Mouse (Mus musculus): ENCODE measurements around the gene Spaca1. TPM values are rescaled to one million over a fixed set of nuclear protein-coding genes. Genes with fewer than 3 reads are reported as not detected.
A peak's percentile ranks its signal among the peaks of the same experiment; 100 is the strongest.
"Not testable (repeated sequence)": the region's sequence is repeated elsewhere in the genome, so short reads cannot be mapped to it uniquely, and the experiment has no call there.

Spaca1 gene
- polyA plus RNA-seq (2014; fragmentation: Nextera tagmentation; extraction: Ambion mirVana), result 2.2 and 2.8 TPM in 2 replicates

DNA sequence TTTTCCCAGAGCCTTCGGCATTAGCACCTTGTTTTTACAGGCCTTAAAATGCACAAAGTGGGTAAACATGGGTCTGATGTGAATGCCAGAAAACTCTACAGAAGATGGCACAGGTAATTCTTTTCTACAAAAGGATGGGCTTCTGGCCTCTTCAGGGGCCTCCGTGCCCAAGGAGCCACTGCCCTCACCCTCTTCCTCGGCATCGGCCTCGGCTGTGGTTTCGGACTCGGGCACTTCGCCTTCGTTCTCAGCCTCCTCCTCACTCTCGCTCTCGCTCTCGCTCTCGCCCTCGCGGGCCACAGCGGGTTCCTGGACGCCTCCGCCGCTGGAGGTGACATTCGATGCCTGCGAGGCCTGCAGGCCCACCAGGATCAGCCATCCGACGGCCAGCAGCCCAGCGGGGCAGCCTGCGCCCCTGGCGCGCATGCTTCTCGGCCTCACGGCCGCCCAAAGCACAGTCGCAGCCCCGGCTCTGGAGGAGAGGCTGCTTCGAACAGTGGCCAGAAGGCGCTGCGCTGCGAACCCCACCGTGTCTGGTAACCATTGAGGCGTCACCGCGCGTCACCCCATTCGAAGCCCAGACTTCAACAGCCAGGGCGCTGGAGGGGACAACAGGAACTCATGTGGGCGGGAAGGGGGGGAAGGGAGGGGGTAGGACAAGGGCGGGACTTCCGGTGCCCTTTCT, at the start of gene Spaca1:
Gene Spaca1 (minus strand): TSS at position 621 of the 685 bp plus-strand sequence.
- Histone ChIP-seq H3K4me1 (ENCODE audit: control insufficient read depth, insufficient read depth, low read length) (no peaks in the 10 kb centered on the region), H3K36me3 (ENCODE audit: control insufficient read depth, insufficient read depth, low read length) (no peaks in the 10 kb centered on the region), H3K9ac (ENCODE audit: low read length) (peak within 1 kb of the TSS; percentile 47; the same call in 1 of the 2 replicates), H3K27ac (ENCODE audit: low read depth, low read length) (no peak within 1 kb of the TSS), H3K9me3 (ENCODE audit: control insufficient read depth, low read length) (no peaks in the 10 kb centered on the region), H3K4me2 (peak within 1 kb of the TSS; percentile 43), H3K27me3 (ENCODE audit: control insufficient read depth, insufficient read depth, low read length) (no peaks in the 10 kb centered on the region), H3K4me3 (ENCODE audit: low read depth, low read length) (peak within 1 kb of the TSS; percentile 16)
- 37% methylated on average over 44 of the region's 46 CpGs for WGBS
- DNase-seq (ENCODE audit: low spot score, missing footprints) (peak; percentile 86), ATAC-seq (ENCODE audit: low FRiP score) (peak; percentile 61)

DNA sequence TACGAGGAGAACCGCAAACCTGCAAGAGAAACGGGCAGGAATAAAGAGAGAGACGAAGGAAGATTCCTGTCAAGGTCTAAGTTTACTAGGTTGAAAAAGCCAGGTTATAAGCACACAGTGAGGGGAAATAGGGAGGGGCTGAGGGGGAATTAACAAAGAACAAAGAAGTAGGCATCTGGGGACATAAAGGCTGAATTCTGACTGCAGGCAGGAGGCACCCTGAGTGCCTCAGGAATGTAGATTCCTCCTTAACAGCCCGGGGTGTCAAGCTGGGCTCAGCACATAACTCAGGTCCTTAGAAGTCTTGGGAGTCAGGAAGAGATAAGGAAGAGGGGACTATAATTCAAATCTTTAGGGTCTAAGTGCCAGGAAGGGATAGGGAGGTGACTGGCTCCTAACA, 37.3 kb upstream of the Spaca1 start:
- H3K4me1 ChIP-seq (ENCODE audit: control insufficient read depth, insufficient read depth, low read length); H3K4me2 ChIP-seq; H3K9ac ChIP-seq (ENCODE audit: low read length); H3K36me3 ChIP-seq (ENCODE audit: control insufficient read depth, insufficient read depth, low read length); ATAC-seq (ENCODE audit: low FRiP score); H3K27ac ChIP-seq (ENCODE audit: low read depth, low read length); H3K27me3 ChIP-seq (ENCODE audit: control insufficient read depth, insufficient read depth, low read length); H3K4me3 ChIP-seq (ENCODE audit: low read depth, low read length); DNase-seq (ENCODE audit: low spot score, missing footprints); H3K9me3 ChIP-seq (ENCODE audit: control insufficient read depth, low read length): not testable (repeated sequence)
- 81% methylated on average over 5 of the region's 5 CpGs for WGBS

DNA sequence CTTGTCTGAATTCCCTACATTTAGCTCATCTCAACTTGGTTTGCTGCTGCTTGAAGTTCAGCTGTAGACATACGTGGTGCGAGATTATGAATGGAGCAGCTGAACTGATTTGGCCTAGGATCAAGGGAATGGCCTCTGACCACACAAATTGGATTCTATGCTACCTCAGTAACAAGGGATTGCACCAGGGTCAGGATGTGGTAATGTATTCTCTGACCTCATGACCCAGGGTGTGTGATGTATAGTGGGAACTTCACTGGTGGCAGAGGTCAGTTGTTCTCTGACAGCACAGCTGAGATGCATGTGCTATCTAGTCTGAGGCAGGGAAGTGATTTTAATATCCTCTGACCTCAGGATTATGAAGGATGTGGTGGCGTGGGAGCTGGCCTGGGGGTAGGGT, 31.1 kb upstream of the Spaca1 start:
- 63% methylated on average over 3 of the region's 3 CpGs for WGBS
- DNase-seq (ENCODE audit: low spot score, missing footprints), result no peak
- Histone ChIP-seq H3K9ac (ENCODE audit: low read length) (no peak overlapping the region), H3K36me3 (ENCODE audit: control insufficient read depth, insufficient read depth, low read length) (no peaks in the 10 kb centered on the region), H3K4me3 (ENCODE audit: low read depth, low read length) (no peak overlapping the region), H3K27ac (ENCODE audit: low read depth, low read length) (no peak overlapping the region), H3K4me1 (ENCODE audit: control insufficient read depth, insufficient read depth, low read length) (no peaks in the 10 kb centered on the region), H3K9me3 (ENCODE audit: control insufficient read depth, low read length) (no peaks in the 10 kb centered on the region), H3K27me3 (ENCODE audit: control insufficient read depth, insufficient read depth, low read length) (no peaks in the 10 kb centered on the region), H3K4me2 (no peak overlapping the region)
- no peak for ATAC-seq (ENCODE audit: low FRiP score)

DNA sequence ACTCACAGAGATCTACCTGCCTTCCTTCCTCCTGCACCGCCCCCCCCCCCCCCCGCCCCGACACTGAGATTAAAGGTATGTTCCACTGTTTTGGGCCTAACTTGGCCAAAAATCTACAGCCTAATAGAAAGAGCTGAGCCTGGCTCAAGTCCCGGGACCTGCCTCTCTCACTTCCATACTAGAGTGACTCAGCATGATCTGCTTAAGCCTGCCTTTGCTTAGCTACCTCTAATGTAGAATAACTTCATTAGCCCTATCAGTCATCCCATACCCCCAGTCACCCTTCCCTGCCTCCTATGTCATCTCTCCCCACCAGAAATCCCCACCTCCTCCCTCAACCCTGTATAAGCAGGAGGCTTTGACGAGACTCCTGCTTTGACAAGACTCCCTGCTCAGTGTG, 19.0 kb upstream of the Spaca1 start:
- 62% methylated on average over 4 of the region's 5 CpGs for WGBS

DNA sequence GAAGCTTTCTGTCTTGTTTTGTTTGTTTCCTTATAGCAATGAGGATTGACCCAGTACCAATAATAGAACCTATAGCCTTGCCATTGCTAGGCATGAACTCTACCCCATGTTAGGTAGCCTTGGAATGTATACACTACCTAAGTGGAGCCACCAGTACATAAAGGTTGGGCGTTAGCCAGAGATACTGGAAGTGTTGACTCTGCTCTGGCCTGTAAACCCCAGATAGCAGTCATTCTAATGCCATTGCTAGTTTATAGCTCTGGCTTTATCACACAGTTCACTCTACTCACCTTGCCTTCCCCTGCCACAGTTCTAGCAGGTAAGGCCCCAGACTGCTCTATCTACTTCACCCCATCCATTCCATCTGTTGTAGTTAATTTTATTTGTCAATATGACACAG, 8.3 kb upstream of the Spaca1 start:
- H3K4me1 ChIP-seq (ENCODE audit: control insufficient read depth, insufficient read depth, low read length), result no peaks in the 10 kb centered on the region
- no peaks in the 10 kb centered on the region for H3K27me3 ChIP-seq (ENCODE audit: control insufficient read depth, insufficient read depth, low read length)
- DNase-seq (ENCODE audit: low spot score, missing footprints) (no peak), ATAC-seq (ENCODE audit: low FRiP score) (no peak)
- WGBS, result 83% methylated on average over 1 of the region's 1 CpGs
- no peak overlapping the region for H3K9ac ChIP-seq (ENCODE audit: low read length)
- no peak overlapping the region for H3K27ac ChIP-seq (ENCODE audit: low read depth, low read length)
- H3K4me2 ChIP-seq, result no peak overlapping the region
- H3K4me3 ChIP-seq (ENCODE audit: low read depth, low read length), result no peak overlapping the region
- no peaks in the 10 kb centered on the region for H3K9me3 ChIP-seq (ENCODE audit: control insufficient read depth, low read length)
- H3K36me3 ChIP-seq (ENCODE audit: control insufficient read depth, insufficient read depth, low read length), result no peaks in the 10 kb centered on the region

More for the DNA sequence above, 19.0 kb upstream of the Spaca1 start:
- Histone ChIP-seq H3K4me2 (no peak overlapping the region), H3K9ac (ENCODE audit: low read length) (no peak overlapping the region), H3K4me1 (ENCODE audit: control insufficient read depth, insufficient read depth, low read length) (no peaks in the 10 kb centered on the region), H3K9me3 (ENCODE audit: control insufficient read depth, low read length) (no peaks in the 10 kb centered on the region), H3K27me3 (ENCODE audit: control insufficient read depth, insufficient read depth, low read length) (no peaks in the 10 kb centered on the region), H3K4me3 (ENCODE audit: low read depth, low read length) (no peak overlapping the region), H3K36me3 (ENCODE audit: control insufficient read depth, insufficient read depth, low read length) (no peaks in the 10 kb centered on the region), H3K27ac (ENCODE audit: low read depth, low read length) (no peak overlapping the region)
- DNase-seq (ENCODE audit: low spot score, missing footprints), result no peak
- ATAC-seq (ENCODE audit: low FRiP score), result no peak

DNA sequence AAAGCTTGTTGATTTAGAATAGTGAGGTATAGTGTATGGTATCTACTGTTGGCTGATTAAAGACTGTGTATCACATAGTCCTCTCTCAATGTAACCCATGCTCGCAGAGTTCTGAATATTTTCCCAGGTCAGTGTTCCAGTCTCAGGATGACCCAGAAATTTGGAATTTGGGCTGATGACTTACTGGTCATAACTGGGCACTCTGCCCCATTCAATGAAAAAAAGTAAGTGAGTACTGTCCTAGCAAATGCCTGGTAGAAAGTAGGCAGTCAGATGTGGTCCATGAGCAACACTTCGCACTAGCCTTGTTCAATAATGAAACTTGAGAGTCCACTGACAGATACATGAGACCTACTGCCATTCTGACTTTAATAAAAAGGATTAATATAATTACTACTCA, 23.2 kb downstream of the Spaca1 start:
- Histone ChIP-seq H3K36me3 (ENCODE audit: control insufficient read depth, insufficient read depth, low read length) (no peaks in the 10 kb centered on the region), H3K4me2 (no peak overlapping the region), H3K9ac (ENCODE audit: low read length) (no peak overlapping the region), H3K4me3 (ENCODE audit: low read depth, low read length) (no peak overlapping the region), H3K4me1 (ENCODE audit: control insufficient read depth, insufficient read depth, low read length) (no peaks in the 10 kb centered on the region), H3K27ac (ENCODE audit: low read depth, low read length) (no peak overlapping the region), H3K9me3 (ENCODE audit: control insufficient read depth, low read length) (no peaks in the 10 kb centered on the region), H3K27me3 (ENCODE audit: control insufficient read depth, insufficient read depth, low read length) (no peaks in the 10 kb centered on the region)
- no peak for ATAC-seq (ENCODE audit: low FRiP score)
- DNase-seq (ENCODE audit: low spot score, missing footprints), result no peak
- WGBS, result 92% methylated on average over 2 of the region's 2 CpGs

DNA sequence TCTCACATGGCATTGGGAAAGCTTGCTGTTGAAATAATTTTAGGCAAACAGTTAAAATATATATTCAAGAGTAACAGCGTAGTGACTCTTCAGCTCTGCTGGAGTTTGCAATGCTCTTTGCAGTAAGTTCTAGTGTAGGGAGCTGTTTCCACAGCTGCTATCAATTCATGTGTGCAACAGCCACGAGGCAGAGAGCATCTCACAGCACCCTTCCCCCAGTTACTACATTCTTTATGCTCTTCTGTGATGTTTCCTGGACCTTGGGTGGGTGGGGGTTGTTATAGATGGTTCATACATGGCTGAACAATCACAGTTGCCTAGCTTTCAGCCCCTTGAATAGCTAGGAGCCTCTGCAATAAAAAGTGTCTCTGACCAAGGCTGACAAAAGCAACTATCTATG, 28.5 kb downstream of the Spaca1 start:
- Histone ChIP-seq H3K36me3 (ENCODE audit: control insufficient read depth, insufficient read depth, low read length) (no peaks in the 10 kb centered on the region), H3K4me2 (no peak overlapping the region), H3K27ac (ENCODE audit: low read depth, low read length) (no peak overlapping the region), H3K9ac (ENCODE audit: low read length) (no peak overlapping the region), H3K4me3 (ENCODE audit: low read depth, low read length) (no peak overlapping the region), H3K9me3 (ENCODE audit: control insufficient read depth, low read length) (no peaks in the 10 kb centered on the region), H3K27me3 (ENCODE audit: control insufficient read depth, insufficient read depth, low read length) (no peaks in the 10 kb centered on the region), H3K4me1 (ENCODE audit: control insufficient read depth, insufficient read depth, low read length) (no peaks in the 10 kb centered on the region)
- no peak for ATAC-seq (ENCODE audit: low FRiP score)
- no peak for DNase-seq (ENCODE audit: low spot score, missing footprints)
- 51% methylated on average over 2 of the region's 2 CpGs for WGBS

DNA sequence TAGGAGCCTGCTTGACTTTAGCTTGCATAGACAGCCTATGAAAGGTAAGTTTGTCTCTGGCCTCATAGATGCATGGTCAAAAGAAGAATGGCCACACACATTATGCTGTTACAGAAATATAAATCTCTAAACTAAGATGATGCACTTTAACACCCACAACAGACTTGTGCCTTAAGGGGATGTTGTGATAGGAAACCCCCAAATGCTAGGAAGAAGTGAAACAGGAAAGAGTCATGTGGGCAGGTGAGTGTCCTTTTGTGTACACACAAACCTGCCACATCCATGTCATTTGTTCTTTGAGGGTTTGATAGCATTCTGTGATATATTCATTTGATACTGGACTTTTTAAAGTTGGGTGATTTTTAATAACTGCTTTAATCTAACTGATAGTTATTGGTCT, 53.6 kb downstream of the Spaca1 start:
- H3K36me3 ChIP-seq (ENCODE audit: control insufficient read depth, insufficient read depth, low read length), result no peaks in the 10 kb centered on the region
- no peak overlapping the region for H3K4me2 ChIP-seq
- no peaks in the 10 kb centered on the region for H3K4me1 ChIP-seq (ENCODE audit: control insufficient read depth, insufficient read depth, low read length)
- H3K9ac ChIP-seq (ENCODE audit: low read length), result no peak overlapping the region
- no peaks in the 10 kb centered on the region for H3K27me3 ChIP-seq (ENCODE audit: control insufficient read depth, insufficient read depth, low read length)
- ATAC-seq (ENCODE audit: low FRiP score) (no peak), DNase-seq (ENCODE audit: low spot score, missing footprints) (no peak)
- peaks cover 4% of the 10 kb centered on the region; the same call in 1 of the 2 replicates for H3K9me3 ChIP-seq (ENCODE audit: control insufficient read depth, low read length)
- H3K4me3 ChIP-seq (ENCODE audit: low read depth, low read length), result no peak overlapping the region
- no peak overlapping the region for H3K27ac ChIP-seq (ENCODE audit: low read depth, low read length)

DNA sequence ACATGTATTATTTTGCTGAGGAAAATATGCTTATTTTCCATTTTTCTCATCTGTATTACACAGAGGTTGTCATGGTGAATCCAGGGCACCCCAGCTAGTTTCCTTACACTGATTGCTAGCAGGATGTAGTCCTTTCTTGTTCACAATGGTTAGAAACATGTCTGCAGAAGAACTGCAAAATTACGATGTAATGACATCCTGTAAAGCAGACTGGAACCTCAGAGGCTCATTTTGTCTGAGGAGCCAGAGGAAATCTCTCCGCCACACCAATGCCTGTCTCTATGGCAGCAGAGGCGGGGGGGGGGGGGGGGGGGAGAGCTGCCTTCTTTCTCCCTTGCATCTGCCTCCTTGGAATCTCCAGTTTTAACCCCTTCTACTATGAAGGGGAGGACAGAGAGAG, 57.3 kb downstream of the Spaca1 start:
- DNase-seq (ENCODE audit: low spot score, missing footprints) (no peak), ATAC-seq (ENCODE audit: low FRiP score) (no peak)
- H3K27me3 ChIP-seq (ENCODE audit: control insufficient read depth, insufficient read depth, low read length), result no peaks in the 10 kb centered on the region
- no peak overlapping the region for H3K27ac ChIP-seq (ENCODE audit: low read depth, low read length)
- H3K4me2 ChIP-seq, result no peak overlapping the region
- no peaks in the 10 kb centered on the region for H3K4me1 ChIP-seq (ENCODE audit: control insufficient read depth, insufficient read depth, low read length)
- H3K36me3 ChIP-seq (ENCODE audit: control insufficient read depth, insufficient read depth, low read length), result no peaks in the 10 kb centered on the region
- H3K9ac ChIP-seq (ENCODE audit: low read length), result no peak overlapping the region
- no peak overlapping the region for H3K4me3 ChIP-seq (ENCODE audit: low read depth, low read length)
- no peaks in the 10 kb centered on the region for H3K9me3 ChIP-seq (ENCODE audit: control insufficient read depth, low read length)
- 70% methylated on average over 2 of the region's 3 CpGs for WGBS

Data from midbrain, embryonic 11.5 days (tissue).